Mouse (Mus musculus): ENCODE measurements around the gene Nufip2.
"Not testable (repeated sequence)": the region's sequence is repeated elsewhere in the genome, so short reads cannot be mapped to it uniquely, and the experiment has no call there.

DNA sequence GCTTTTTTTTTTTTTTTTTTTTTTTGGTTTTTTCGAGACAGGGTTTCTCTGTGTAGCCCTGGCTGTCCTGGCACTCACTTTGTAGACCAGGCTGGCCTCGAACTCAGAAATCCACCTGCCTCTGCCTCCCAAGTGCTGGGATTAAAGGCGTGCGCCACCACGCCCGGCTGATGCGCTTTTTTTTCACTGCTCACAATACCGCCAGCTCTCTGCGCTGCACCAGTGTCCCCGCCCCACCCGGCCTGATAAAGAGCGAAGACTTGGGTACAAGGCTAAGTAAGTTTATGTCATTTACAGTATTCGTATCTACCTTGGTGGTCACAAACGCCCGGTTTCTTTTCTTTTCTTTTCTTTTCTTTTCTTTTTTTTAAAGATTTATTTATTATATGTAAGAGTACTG is 61.1 kb downstream of the Nufip2 start:
- not testable (repeated sequence) for TF ChIP-seq POLR2A, EP300 (IDR thresholded peaks at IDR 0.05; ENCODE audit: insufficient read depth, low read depth, low read length)
